ENCODE assay signal across 7 mouse cellular contexts in the genomic region with DNA sequence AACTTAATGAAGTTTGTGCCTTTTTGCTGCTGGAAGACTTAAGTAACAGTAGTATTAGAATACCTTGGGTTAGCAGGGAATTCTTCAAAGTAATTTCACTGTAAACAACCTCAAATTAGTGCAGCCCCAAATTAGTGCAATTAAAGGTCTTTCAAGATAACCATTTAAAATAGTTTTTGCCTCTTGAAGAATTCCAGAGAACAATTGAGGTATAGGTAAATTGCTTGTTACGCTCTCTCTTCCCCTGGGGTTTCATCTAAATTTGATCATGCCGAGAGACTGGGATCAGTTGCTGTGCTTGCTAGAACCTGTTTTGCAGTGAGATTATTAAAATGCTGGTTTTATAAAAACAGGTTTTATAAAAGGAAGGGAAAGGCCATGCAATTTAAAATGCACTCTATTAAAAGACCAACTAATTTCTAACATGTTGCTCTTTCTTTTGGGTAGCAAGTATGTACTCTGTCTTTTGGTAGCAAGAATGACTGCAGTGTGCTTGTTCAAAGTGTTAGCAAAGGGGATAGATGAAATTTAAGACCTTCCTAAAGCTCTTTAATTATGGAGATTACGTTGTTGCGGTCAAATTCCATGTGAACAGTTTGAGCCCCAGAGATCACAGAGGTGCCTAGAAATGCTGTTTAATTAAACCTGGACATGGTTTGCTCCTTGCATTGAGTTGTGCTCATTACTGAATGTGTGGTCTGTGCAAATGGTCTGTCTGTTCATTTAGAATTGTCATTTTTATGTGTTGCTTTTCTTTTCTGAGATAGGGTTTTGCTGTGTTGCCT. TPM values are rescaled to one million over a fixed set of nuclear protein-coding genes. Genes with fewer than 3 reads are reported as not detected.
DNase-seq lines count a peak whose midpoint lies in the region; ATAC-seq lines count a peak whose summit lies in the region.

No protein-coding gene starts in this region.

- no peak for ATAC-seq in megakaryocyte, adult 5-6 weeks (ENCODE audit: poor library complexity, severe bottlenecking)
- no peak for ATAC-seq in forebrain, embryonic 12.5 days (ENCODE audit: low FRiP score)
- ATAC-seq in limb, embryonic 12.5 days (ENCODE audit: insufficient number of reproducible peaks, insufficient read depth, low FRiP score, low TSS enrichment, low read depth), result no peak
- no peak for ATAC-seq in stomach, embryonic 16.5 days (ENCODE audit: insufficient read depth, low FRiP score)

- peak overlapping the region; percentile 94 for H3K4me3 ChIP-seq in megakaryocyte, embryonic 14.5 days (replicated peaks)
- H3K4me3 ChIP-seq in forebrain, embryonic 12.5 days (replicated peaks), result peak overlapping the region; percentile 94
- peak overlapping the region; percentile 89 for H3K4me3 ChIP-seq in limb, embryonic 12.5 days (replicated peaks)
- H3K4me3 ChIP-seq in stomach, embryonic 16.5 days (replicated peaks; ENCODE audit: low read length), result peak overlapping the region; percentile 99

- WGBS in forebrain, embryonic 12.5 days, result 35% methylated on average over 4 of the region's 4 CpGs
- WGBS in limb, embryonic 12.5 days, result 7% methylated on average over 4 of the region's 4 CpGs
- WGBS in stomach, embryonic 16.5 days, result 63% methylated on average over 4 of the region's 4 CpGs

- no peak overlapping the region for H3K27ac ChIP-seq in forebrain, embryonic 12.5 days
- H3K27ac ChIP-seq in limb, embryonic 12.5 days, result no peak overlapping the region
- no peak overlapping the region for H3K27ac ChIP-seq in stomach, embryonic 16.5 days (ENCODE audit: low read length)

- H3K4me2 ChIP-seq in forebrain, embryonic 12.5 days, result peak overlapping the region; percentile 72
- peak overlapping the region; percentile 67 for H3K4me2 ChIP-seq in limb, embryonic 12.5 days
- peak overlapping the region; percentile 76 for H3K4me2 ChIP-seq in stomach, embryonic 16.5 days (ENCODE audit: low read depth, low read length)

- peaks cover 2% of the 10 kb centered on the region for H3K36me3 ChIP-seq in megakaryocyte, embryonic 14.5 days (replicated peaks; ENCODE audit: low read length)
- H3K36me3 ChIP-seq in forebrain, embryonic 12.5 days (replicated peaks), result no peaks in the 10 kb centered on the region
- H3K36me3 ChIP-seq in limb, embryonic 12.5 days, result no peaks in the 10 kb centered on the region
- no peaks in the 10 kb centered on the region for H3K36me3 ChIP-seq in stomach, embryonic 16.5 days (ENCODE audit: control insufficient read depth, insufficient read depth, low read length)

- H3K9me3 ChIP-seq in megakaryocyte, embryonic 14.5 days, result no peaks in the 10 kb centered on the region
- no peaks in the 10 kb centered on the region for H3K9me3 ChIP-seq in forebrain, embryonic 12.5 days
- H3K9me3 ChIP-seq in limb, embryonic 12.5 days, result no peaks in the 10 kb centered on the region
- no peaks in the 10 kb centered on the region for H3K9me3 ChIP-seq in stomach, embryonic 16.5 days (replicated peaks; ENCODE audit: control insufficient read depth, low read length)

- H3K9ac ChIP-seq in forebrain, embryonic 12.5 days, result peak overlapping the region; percentile 92
- H3K9ac ChIP-seq in limb, embryonic 12.5 days (replicated peaks), result no peak overlapping the region
- H3K9ac ChIP-seq in stomach, embryonic 16.5 days (ENCODE audit: low read length), result no peak overlapping the region

- H3K27me3 ChIP-seq in megakaryocyte, embryonic 14.5 days (replicated peaks), result no peaks in the 10 kb centered on the region
- H3K27me3 ChIP-seq in forebrain, embryonic 12.5 days, result no peaks in the 10 kb centered on the region
- H3K27me3 ChIP-seq in limb, embryonic 12.5 days, result no peaks in the 10 kb centered on the region
- H3K27me3 ChIP-seq in stomach, embryonic 16.5 days (ENCODE audit: control insufficient read depth, insufficient read depth, low read length), result no peaks in the 10 kb centered on the region

- DNase-seq in c-Kit-positive CD71-positive TER-119-positive erythroid progenitor cells, embryonic 14.5 days (ENCODE audit: low spot score), result no peak
- DNase-seq in yolk sac, embryonic 10.5 days (ENCODE audit: low spot score), result no peak

- H3K4me1 ChIP-seq in megakaryocyte, embryonic 14.5 days, result peaks cover 77% of the 10 kb centered on the region
- H3K4me1 ChIP-seq in forebrain, embryonic 12.5 days, result peaks cover 9% of the 10 kb centered on the region
- peaks cover 3% of the 10 kb centered on the region for H3K4me1 ChIP-seq in limb, embryonic 12.5 days (replicated peaks)
- peaks cover 17% of the 10 kb centered on the region for H3K4me1 ChIP-seq in stomach, embryonic 16.5 days (ENCODE audit: control insufficient read depth, insufficient read depth, low read length)

RNA-seq across cellular contexts. Expression of a gene that starts 1.7 kb away (rescaled TPM):
- polyA plus RNA-seq in megakaryocyte, embryonic 14.5 days (2012; ENCODE audit: insufficient read depth, low replicate concordance), result 1.1 and 1.3 TPM in 2 replicates
- total RNA-seq in megakaryocyte, adult 5-6 weeks (2015), result 65.5 and 68.1 TPM in 2 replicates
- total RNA-seq in megakaryocyte, adult 5-6 weeks (2017), result 95.3 and 105 TPM in 2 replicates
- 18.9 and 20.6 TPM in 2 replicates for polyA plus RNA-seq in forebrain, embryonic 12.5 days (2016; fragmentation: Nextera tagmentation; extraction: Ambion mirVana)
- 13.5 and 14.2 TPM in 2 replicates for polyA plus RNA-seq in limb, embryonic 12.5 days (2016; fragmentation: Nextera tagmentation; extraction: Ambion mirVana)
- polyA plus RNA-seq in stomach, embryonic 16.5 days (2015; fragmentation: Nextera tagmentation; extraction: Ambion mirVana), result 6.3 and 6.7 TPM in 2 replicates
